Mouse (Mus musculus) natural killer cell, adult 2 months (primary cell): ENCODE data around the gene Dzip1.
A peak's percentile ranks its signal among the peaks of the same experiment; 100 is the strongest.

Source experiments
- DNase-seq, 2 experiments: peaks; one replicate each; pipeline ENCODE4 v3.0.0; 2022; ENCODE audit warnings: low spot score in 2 of 2

Dzip1 gene

DNA sequence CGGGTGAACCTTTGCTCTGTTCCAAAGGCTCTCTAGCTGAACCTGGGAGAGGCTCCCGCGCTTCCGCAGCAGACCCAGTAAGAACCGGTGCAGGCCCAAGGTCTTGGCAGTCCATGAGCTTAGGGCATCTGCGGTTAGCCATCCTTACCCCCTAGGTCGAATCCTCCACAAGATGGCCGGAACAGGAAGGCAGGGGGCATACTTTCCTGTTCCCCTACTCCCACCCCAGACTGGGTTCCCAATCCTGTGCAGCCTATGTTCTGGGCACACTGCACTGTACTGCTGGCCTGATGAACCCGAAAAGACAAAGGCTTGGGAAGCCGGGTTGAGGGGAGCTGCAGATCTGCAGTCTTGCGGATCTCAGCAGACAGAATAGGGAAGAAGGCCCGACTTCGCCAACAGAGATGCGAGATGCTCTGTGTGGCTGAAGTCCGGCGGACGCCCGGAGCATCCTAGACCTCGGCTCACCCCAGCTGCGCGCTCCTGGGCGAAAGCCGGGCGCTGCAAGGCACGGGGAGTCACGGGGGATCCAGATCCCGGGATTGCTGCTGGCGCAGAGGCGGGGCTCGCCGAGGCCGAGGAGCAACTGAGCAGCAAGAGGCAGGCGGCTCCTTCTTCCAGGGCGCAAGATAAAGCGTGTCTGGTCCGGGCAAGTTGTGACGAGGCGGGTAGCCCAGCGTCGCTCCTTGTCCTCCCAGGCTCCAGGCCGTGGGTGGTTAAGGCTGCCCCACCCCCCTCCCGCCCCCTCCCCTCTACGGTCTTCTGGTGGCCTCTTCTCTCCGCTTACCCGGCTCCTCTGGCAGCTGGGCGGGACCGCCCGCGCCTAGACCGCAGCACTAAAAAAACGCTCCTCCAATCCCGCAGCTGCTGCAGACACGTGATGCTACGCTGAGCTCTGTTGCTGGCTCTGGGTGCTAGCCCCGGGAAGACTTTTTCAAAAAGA, at the start of gene Dzip1:
Gene Dzip1, minus strand, starts transcription at position 788 of the 943 bp plus-strand sequence.
- peak in 1 of 2 experiments; percentile 33 for DNase-seq

DNA sequence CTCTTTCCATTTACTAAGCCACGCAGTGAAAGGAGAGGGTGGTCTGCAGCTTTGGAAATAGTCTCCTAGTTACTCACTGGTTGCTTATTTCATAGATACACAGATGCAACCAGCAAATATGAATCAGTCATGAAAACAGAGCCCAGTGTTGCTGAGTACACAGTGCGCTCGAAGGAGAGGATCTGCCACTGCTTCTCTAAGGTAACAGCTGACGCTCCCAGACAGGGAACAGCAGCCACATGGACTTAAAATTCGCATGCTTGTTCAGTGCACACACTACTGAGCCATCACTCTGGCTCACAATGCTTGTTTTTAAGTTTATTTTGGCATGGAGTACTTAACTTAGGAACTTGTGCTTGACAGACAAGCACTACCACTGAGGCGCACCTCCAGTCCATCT, 47.0 kb upstream of the Dzip1 start:
- no peak for DNase-seq

DNA sequence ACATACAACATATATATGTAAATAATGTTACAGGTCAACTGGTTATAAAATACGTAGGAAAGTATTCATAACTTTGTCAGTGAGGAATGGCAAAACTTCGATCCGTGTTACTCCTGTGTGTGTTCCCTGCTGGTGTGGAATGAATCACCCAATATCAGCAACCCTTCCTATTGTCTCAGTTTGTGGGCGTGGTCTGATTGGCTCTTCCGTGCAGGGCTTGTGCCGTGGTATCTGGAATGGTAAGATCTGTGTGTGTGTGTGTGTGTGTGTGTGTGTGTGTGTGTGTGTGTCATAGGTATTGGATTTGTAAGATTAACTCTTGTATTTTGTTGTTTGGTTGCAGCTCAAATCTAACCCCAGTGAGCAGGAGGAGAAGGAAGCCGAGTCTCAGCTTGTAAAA, 42.4 kb upstream of the Dzip1 start:
- no peak for DNase-seq

DNA sequence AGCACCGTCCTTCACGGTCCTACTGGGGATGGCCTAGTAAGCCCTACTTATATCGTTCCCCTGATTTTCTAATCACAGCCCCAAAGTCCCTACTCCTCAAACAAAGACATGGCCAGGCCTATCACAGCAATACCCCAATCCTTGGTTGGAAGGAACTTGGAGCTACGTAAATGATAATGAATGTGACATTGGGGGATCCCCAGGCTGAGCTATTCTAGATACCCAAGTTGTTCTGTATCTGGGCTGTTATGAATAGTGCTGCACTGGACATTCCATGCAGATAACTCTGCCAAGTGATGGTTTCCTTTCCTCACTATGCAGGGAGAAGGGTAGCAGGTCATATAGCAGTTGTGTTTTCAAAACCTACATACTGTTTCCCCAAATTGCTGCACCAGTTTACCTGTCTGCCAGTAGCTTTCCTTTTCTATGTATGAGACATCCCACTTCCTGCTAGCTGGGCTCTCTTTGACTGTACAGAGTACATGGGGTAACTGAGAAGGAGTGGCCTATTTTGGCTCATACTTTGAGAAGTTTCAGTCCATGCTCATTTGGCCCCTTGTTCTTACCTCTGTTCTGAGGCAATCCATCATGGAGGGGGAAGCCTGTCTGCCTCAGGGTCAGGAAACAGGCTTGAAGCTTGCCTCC, 40.2 kb upstream of the Dzip1 start:
- no peak for DNase-seq

DNA sequence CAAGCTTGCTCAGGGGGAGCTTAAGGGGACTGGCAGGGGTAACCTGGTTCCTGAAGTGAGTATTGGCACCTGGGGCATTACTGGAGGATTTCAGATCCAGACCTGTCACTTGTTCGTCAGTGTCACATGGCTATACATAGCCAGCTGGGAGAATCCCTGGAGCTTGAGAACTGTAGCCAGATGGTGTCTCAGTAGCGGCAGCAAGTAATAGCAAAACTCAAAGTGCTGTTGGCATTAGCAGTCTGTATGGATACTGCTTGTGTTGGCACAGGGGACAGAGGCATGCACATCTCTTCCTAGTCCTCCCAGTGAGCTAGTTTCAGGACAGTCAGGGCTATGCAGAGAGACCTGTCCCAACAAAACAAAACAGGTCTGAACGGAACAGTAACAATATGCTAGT, 32.8 kb upstream of the Dzip1 start:
- no peak for DNase-seq

DNA sequence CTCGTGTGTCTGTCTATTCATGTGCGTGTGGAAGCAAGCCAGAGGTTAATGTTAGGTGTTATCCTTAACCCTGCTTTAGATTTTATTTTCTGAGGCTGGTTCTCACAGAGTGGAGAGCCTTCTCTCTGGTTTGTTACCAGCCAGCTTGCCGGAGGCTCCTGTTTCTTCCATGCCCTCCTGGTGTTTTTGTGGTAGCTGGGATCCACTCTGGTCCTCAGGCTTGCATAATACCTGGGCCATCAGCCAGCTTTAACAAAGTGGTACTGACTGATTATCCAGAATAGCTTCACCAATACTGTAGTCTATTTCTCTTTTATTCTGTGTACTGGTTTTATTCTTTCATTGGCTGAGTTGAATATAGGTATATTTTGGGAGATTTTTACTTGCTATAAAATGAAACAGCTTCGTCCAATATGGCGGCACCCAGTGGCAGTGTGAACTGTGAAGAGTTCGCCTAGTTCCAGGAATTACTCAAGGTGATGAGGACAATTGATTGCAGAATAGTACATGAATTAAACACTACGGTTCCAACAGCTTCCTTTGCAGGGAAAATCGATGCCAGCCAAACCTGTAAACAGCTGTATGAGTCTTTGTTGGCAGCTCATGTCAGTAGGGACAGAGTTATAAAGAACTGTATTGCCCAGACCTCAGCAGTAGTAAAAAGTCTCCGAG, 26.8 kb upstream of the Dzip1 start:
- no peak for DNase-seq

DNA sequence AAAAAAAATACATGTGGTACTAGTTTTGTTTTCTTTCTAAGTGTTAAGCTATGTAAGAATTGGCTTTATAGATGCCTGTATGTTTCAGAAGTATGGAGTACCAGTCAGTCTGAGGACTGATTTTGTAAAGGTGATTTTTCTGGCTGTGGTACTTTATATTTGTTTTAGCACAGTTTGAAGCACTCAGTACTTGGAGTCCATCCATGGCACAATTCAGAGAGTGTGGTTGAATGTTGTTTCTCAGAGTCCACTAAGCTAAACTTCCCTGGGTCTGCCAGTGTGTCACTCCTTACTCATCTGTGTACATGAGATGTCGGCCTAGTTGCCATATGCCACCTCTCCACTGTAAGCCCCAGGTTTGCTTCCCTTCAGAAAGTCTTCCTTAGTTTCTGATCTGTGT, 23.6 kb upstream of the Dzip1 start:
- DNase-seq: no peak

DNA sequence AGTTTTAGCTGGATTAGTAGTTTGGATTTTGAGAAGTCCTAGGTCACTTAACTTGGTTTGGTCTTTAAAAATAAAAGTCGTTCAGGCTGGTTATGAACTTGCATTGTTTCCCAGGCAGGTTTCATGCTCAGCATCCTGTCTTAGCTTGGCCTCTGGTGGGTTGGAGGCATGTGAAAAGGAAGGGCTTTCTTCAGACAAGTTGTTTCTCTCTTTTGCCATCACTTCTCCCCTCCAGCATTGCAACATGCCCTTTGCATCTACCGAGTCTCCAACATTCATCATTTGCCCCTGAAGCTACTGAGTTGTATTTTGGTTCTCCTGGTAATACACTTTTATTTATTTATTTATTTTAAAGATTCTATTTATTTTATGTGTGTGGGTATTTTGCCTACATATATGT, 19.4 kb upstream of the Dzip1 start:
- no peak for DNase-seq

DNA sequence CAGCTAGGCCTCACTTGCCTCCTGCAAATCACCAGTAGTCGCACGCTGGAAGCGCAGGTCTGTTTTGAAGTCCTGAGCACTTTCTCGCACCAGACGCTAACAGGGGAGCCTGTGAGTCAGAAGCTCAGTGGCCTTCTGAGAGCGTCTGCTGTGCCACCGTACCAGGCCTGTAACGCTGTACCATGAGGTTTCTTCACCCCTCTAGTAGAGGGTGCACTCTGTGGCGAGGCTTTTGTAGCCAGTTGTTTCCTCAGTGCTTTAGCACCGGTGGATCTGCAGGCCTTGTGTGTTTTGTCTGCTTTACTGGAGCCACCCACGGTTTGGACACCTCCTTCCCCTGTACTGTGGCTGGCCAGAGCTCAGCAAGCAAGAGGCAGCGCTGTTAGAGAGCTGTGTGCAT, 16.8 kb upstream of the Dzip1 start:
- DNase-seq: peak in 1 of 2 experiments; percentile 25

DNA sequence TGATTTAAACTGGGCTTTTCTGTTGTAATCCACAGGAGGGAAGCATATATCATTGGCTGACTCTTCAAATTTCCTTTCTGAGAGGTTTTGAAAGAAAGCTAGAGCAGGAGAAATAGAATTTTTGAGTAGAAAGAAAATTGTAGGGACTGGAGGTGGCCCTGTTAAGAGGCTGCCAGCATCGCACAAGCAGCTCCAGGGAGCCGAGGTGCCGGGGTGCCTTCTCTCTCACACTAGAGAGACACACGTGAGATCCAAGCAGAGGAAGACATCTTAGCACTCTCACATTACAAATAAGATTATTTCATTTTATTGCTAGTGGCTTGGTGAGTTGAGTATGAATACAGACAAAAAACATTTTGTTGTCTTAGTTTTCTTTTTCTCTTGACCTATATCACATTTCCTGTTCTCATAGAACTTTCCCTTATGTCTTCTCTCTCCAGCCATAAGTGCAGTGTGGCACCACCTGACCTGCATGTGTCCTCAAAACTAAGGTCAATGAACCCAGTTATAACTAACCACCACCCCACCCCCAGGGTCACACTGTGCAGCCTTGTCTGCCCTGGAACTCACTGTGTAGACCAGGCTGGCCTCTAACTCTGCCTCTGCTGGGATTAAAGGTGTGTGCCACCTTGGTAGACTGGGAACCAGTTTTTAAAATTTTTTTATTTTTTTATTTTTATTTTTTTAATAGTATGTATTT, 15.7 kb upstream of the Dzip1 start:
- DNase-seq: no peak

DNA sequence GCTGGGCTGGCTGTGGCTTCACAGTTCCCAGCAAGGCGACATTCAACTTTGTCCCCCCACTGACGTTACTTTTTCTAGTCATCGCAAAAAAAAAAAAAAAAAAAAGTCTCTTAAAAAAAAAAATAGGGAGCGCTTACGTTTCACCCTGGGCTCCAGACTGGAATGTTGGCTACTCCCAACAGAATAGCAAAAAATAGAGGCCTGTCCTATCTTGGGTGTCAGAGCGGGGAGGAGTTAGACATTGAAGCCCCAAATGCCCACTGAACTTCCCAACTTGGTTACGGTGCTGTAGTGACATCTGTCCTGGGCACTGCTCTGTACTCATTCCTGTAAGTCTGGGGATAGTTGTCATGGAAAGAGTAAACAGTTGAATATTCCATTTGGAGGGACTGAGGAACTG, 13.3 kb upstream of the Dzip1 start:
- DNase-seq: no peak

DNA sequence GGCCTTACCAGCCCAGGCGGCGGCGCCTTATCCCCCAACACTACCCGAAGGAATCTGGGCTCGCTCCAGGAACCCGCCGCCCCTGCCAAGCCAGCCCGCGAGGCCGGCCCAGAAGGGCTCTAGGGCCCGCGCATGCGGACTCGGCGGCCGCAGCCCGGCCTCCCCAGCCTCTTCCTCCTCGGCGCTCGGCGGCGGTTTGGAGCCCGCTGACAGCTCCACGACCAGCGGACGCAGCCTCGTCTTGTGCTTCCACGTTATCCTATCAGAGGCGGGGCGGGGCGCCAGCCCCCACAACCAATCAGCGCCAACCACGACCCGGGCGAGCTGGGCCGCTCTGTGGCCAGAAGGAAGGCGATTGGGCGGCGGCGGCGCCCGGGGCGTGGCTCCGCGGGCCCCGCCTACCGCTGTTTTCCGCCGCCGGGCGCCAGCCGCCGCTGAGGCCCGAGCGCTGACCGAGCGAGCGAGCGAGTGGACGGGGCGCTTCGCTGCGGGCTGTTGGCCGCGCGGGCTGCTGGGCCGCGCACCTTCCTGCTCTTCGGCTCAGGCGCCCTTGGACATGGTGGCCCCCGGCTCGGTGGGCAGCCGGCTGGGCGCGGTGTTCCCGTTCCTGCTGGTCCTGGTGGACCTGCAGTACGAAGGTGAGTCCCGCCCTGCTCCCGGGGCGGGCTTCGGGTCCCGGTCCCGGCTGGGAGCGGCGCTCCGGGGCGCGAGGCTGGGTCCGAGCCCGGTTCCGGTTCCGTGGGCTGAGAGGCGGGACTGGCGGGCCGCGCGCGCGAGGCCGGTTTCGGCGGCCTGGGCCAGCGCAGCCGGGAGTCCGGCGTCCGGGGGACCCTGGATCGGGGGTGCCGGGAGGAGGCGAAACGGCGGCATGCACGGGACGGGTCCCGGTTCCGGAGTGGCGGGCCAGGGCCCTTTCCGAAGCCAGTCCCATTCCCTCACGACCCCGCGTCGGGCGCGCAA, 12.6 kb upstream of the Dzip1 start, which contains the start of gene Dnajc3:
Gene Dnajc3, plus strand, starts transcription at position 444 of the 960 bp plus-strand sequence.
- peak; percentile 99 for DNase-seq

DNA sequence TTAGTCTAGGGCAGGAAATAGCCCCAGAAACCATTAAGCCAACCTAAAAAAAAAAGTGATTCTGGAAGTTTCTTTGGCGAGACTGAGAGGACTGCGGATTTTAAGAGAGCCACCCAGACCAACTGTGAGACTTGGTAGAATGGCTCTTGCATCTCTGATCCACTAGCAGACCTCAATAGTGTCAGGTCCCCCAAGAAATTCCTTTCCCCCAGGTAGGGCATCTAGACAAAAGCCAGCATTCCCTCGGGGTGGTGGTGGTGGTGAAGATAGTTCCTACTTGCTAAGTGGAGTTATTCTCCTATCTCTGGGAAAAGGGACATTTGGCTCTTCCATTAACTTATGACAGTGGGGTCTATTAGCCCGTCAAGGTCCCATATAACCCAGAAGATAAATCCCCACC, 11.7 kb upstream of the Dzip1 start:
- DNase-seq: no peak

DNA sequence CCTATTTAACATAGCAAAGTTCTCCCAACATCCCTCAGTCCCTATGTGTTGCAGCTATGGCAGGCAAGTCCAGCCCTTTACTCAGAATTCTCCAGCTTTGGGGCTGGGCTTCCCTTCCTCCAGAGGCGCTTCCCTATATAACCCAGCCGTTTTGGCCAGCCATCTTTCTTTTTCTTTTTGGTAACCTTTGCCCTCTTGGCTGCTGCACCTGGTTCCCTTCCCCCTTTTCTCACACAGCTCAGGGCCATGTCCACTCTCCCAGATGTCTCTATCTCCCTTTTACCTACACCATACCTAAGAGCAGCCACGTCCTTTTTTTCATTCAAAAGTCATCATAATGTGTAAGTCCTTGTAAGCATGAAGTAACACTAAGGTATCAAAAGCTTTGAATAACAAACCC, 11.0 kb upstream of the Dzip1 start:
- DNase-seq: no peak

DNA sequence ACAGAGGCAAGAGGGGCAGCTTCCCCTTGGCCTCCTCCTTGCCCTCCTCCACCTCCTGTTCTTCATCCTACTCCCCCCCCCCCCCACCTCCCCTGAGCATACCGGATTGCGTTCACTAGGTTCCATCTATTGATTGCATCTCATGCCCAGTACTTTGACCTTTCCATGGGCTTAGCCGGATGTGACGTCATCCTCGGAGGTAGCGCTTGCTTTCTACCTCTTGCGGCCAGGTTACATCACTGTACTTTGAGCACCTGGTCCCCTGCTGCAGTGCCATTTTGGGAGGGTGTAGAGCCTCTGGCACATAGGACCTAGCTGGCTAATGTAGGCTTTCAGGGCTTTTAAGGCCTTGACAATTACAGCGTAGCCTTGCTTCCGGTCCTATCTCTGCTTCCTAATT, 9.4 kb upstream of the Dzip1 start:
- no peak for DNase-seq

DNA sequence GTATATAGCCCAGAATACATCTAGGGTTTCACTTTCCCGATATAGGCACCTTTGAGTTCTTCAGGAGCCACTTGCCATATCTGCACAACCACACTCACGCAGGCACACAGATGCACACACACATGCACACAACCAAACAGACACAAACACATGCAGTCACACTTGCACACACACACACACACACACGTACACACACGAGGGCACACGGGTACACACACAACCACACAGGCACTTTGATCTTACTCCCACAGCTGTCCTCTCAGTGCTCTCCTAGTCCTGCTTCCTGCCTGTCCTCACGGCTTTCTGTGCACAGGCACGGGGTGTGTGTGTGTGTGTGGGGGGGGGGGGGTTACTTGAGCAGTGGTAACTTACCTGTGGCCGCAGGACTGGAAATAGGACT, 7.7 kb upstream of the Dzip1 start:
- no peak for DNase-seq

DNA sequence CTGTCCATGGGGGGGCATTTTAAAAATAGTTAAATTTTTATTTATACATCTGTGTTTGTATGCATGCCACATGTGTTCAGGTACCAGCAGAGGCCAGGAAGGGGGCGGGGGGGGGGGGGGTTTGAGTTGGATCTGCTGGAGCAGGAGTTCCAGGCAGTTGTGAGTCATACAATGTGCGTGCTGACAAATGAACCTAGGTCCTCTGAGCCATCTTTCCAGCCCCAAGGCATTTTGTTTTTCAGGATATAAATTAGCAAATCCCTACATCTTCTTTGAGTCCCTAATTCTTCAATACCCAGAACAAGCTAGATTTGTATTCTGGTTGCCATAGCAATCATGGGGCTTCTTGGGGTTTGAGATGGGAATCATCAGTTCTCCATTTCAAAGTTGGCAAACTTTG, 5.9 kb upstream of the Dzip1 start:
- no peak for DNase-seq

DNA sequence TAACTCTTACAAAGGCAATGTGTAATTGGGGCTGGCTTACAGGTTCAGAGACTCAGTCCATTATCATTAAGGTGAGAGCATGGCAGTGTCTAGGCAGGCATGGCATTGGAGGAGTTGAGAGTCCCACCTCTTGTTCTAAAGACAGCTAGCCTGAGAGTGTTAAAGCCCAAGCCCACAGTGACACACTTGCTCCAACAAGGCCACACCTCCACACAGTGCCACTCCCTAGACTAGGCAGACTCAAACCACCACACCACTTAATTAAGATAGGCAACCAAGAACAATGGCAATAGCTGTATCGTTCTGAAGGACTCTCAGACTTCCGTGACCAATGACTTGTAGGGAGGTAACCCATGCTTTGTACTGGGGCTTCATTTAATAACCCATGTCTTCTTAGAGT, 5.5 kb upstream of the Dzip1 start:
- DNase-seq: peak; percentile 10 to 47

DNA sequence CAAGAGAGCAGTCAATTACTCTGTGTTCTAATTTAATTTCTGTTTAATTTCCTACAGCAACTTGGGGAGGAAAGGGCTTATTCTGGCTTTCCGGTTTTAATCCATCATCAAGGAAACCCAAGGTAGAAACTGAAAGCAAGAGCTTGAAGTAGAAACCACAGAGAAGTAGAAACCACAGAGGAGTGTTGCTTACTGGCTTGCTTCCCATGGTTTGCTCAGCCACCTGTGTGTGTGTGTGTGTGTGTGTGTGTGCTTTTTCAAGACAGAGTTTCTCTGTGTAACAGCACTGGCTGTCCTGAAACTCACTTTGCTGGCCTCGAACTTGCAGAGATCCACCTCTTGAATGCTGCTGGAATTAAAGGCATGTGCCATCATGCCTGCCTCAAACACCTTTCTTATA, 4.5 kb upstream of the Dzip1 start:
- DNase-seq: peak; percentile 55 to 57

DNA sequence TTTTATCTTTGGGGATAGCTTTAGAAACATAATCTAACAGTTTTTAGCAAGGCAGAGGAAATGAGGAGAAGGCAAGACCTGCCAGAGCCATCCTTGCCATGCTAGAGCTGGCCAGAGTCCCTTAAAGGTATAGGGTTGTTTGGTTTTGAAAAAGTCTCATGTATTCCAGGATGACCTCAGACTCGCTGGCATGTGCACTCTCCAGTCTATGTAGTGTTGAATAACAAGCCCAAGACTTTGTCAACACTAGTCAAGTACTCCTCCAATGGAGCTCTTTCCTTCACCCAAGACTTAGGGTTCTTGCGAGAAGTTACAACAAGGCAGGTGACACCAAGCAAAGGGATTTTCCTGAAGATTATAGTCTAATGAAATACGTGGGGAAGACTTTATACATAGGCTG, 3.3 kb upstream of the Dzip1 start:
- DNase-seq: no peak

DNA sequence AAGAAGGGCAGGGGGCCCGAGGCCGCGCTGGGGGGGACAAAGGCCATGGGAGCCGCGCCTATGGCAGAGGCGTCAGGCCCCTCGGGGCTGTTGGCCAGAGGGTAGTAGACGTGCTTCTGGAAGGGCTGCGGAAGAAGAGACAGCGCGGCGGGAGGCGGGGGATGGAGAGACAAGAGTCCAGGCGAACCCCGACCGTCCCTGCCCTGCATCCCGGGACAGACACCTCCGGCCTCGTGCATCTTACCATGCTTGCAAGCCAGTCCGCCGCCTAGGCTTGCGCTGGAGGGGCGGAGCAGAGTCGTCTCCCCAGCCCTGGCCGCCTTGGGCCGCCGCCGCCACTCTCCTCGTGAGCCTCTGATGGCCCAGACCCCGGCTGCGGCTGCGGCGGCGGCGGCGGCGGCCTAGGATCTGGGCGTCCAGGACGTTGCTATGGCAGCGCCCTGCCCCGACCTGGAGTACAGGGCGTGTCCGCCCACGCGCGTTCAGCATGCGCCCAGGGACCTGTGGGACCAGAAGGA, 2.5 kb downstream of the Dzip1 start:
- DNase-seq: peak in 1 of 2 experiments; percentile 23
